Mouse (Mus musculus) G1E-ER4 (cell line): ENCODE data around the gene Tnfsf15. TPM values are rescaled to one million over a fixed set of nuclear protein-coding genes. Genes with fewer than 3 reads are reported as not detected.

Experiments used
- GATA1 ChIP-seq: IDR thresholded peaks from one replicate; pipeline ENCODE4 v1.8.0; 2012; ENCODE audit warnings: low read length, inconsistent platforms
- polyA plus RNA-seq: library from polyadenylated mRNA; stranded (reverse); fragments of >175 nt; gene quantifications from 2 replicates; pipeline ENCODE4 v1.2.3, GENCODE M21; 2012

Tnfsf15 gene
- polyA plus RNA-seq, 1 experiment: not detected

GRCm38 (mm10) chr4:63752687-63753523, 8.0 kb upstream of the Tnfsf15 start:
- TF ChIP-seq GATA1: no peak

GRCm38 (mm10) chr4:63748061-63748730, 3.3 kb upstream of the Tnfsf15 start:
- no peak for TF ChIP-seq GATA1

GRCm38 (mm10) chr4:63745271-63745670, 358 bp upstream of the Tnfsf15 start:
- TF ChIP-seq GATA1: no peak

GRCm38 (mm10) chr4:63743660-63744059, 1.3 kb downstream of the Tnfsf15 start:
- TF ChIP-seq GATA1: no peak

- no peak for TF ChIP-seq GATA1
Observed at GRCm38 (mm10) chr4:63742763-63743371, 2.0 kb downstream of the Tnfsf15 start.

DNA sequence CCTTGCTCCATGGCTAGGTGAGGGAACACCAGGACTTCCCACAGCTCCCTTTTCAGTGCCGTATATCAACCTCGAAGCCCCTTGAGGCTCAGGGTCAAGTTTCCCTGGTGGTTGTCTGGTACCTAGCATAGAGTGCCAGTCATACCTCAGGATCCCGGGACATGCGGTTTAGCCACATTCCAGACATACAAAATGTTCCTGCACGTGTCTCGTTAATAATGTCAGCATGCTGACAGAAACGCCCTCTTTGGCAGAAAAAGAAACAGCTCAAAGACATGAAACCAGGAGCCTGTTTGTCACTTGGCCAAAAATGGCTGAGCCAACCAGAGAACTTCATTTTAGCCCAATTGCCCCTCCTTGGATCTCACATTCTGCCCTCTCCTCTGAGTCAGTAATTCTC, 2.8 kb downstream of the Tnfsf15 start:
- TF ChIP-seq GATA1: no peak

- TF ChIP-seq GATA1: no peak
Observed at GRCm38 (mm10) chr4:63740761-63741160, 4.2 kb downstream of the Tnfsf15 start.

GRCm38 (mm10) chr4:63740001-63740400, 4.9 kb downstream of the Tnfsf15 start:
- no peak for TF ChIP-seq GATA1

- no peak for TF ChIP-seq GATA1
Observed at GRCm38 (mm10) chr4:63739524-63739923, 5.4 kb downstream of the Tnfsf15 start.

- TF ChIP-seq GATA1: no peak
Observed at GRCm38 (mm10) chr4:63738364-63738997, 6.4 kb downstream of the Tnfsf15 start.

- TF ChIP-seq GATA1: no peak
Observed at GRCm38 (mm10) chr4:63731299-63731698, 13.6 kb downstream of the Tnfsf15 start.

DNA sequence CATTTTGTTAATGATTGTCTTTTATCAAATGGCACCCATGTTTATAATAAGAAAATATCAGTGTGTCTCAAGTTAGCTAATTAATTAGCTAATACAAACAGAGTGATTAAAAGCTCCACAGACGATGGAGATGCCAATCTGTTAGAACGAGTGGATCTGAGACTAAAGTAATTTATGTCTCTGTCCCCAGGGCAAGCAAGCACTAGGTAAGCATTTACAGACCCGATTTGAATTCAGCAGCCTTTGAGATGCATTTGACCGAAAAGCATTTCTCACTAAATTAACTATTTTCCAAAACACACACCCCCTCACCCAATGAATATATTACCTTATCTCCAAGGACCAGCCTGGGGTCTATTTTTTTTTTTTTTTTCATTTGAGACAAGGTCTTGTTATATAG, 18.2 kb downstream of the Tnfsf15 start:
- TF ChIP-seq GATA1: no peak

- TF ChIP-seq GATA1: no peak
Observed at GRCm38 (mm10) chr4:63725981-63726380, 18.9 kb downstream of the Tnfsf15 start.

- no peak for TF ChIP-seq GATA1
Observed at GRCm38 (mm10) chr4:63717922-63718643, 26.8 kb downstream of the Tnfsf15 start.

- no peak for TF ChIP-seq GATA1
Observed at GRCm38 (mm10) chr4:63711886-63712285, 33.0 kb downstream of the Tnfsf15 start.
